Mouse (Mus musculus) neural tube, embryonic 15.5 days (tissue): ENCODE measurements at regions not wholly inside any gene's neighbourhood (a gene's known extent, or its start where the extent isn't known, plus 50 kb on each side); places are given as distances from the start of the nearest gene placed in this dataset.

Experiments used
- ATAC-seq: fragments of 200-750 bp; cut with Nextera tagmentation; 2 replicates; pipeline ENCODE4 v1.8.0; 2017; ENCODE audit warnings: mild to moderate bottlenecking, moderate TSS enrichment, moderate library complexity; ENCODE audit not compliant: low FRiP score
- H3K27ac ChIP-seq: fragments of 300-500 bp; sonication (generic); replicated peaks from 2 replicates; pipeline ENCODE4 v1.5.1; 2015; ENCODE audit warnings: mild to moderate bottlenecking, inconsistent platforms
- H3K27me3 ChIP-seq: fragments of 300-500 bp; sonication (generic); replicated peaks from 2 replicates; pipeline ENCODE4 v1.6.1; 2015; ENCODE audit warnings: inconsistent platforms
- H3K36me3 ChIP-seq: fragments of 300-500 bp; sonication (generic); 2 replicates; pipeline ENCODE4 v1.6.1; 2015; ENCODE audit warnings: inconsistent platforms
- H3K4me1 ChIP-seq: fragments of 300-500 bp; sonication (generic); 2 replicates; pipeline ENCODE4 v1.6.1; 2015; ENCODE audit warnings: inconsistent platforms
- H3K4me2 ChIP-seq: fragments of 300-500 bp; sonication (generic); 2 replicates; pipeline ENCODE4 v1.6.1; 2015; ENCODE audit warnings: inconsistent platforms, mild to moderate bottlenecking, moderate library complexity
- H3K4me3 ChIP-seq: fragments of 300-500 bp; sonication (generic); replicated peaks from 2 replicates; pipeline ENCODE4 v1.5.1; 2015; ENCODE audit warnings: mild to moderate bottlenecking, inconsistent platforms
- H3K9ac ChIP-seq: fragments of 300-500 bp; sonication (generic); replicated peaks from 2 replicates; pipeline ENCODE4 v1.6.1; 2015; ENCODE audit warnings: mild to moderate bottlenecking, inconsistent platforms
- H3K9me3 ChIP-seq: fragments of 300-500 bp; sonication (generic); replicated peaks from 2 replicates; pipeline ENCODE4 v1.6.1; 2016; ENCODE audit warnings: inconsistent platforms
- WGBS: fragments of 180-500 bp; shearing (Covaris S2); methylation state at CpG from one replicate; pipeline ENCODE4 v1.1.7; 2015; ENCODE audit warnings: mixed read lengths; 5-methylcytosine and 5-hydroxymethylcytosine counted together

- H3K27ac ChIP-seq = 0 out of 2 replicates have a peak overlapping the region, but pooled peaks have one; percentile 28
- H3K9me3 ChIP-seq = no peaks in the 10 kb centered on the region
- no peak overlapping the region for H3K4me2 ChIP-seq
- H3K9ac ChIP-seq = no peak overlapping the region
- ATAC-seq = no peak
- H3K36me3 ChIP-seq = no peaks in the 10 kb centered on the region
- no peaks in the 10 kb centered on the region for H3K27me3 ChIP-seq
- H3K4me1 ChIP-seq = peaks cover 16% of the 10 kb centered on the region
- no peak overlapping the region for H3K4me3 ChIP-seq
- WGBS = 40% methylated on average over 5 of the region's 5 CpGs
Measured at GRCm38 (mm10) chr9:41412174-41412757, 250.8 kb upstream of the Ubash3b start.

DNA sequence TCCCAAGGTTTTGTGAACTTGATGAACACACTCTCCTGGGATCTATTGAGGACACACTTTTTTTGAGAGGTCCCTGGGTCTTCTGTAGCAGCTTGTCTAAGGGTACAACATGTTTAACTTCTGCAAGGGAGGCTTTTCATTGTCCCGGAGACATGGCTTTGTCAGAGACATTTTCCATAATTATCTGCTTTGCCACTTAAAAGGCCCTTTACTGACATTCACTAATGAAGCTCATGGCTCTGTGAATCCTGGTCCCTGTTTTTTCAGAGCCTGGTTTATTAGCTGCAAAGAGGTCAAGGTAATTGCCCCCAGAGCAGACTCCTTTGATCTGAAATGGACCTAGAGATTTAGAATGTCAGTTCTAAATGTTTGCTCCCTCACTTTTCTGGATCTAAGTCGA, 246.8 kb upstream of the Ubash3b start:
- Histone ChIP-seq H3K27ac (no peak overlapping the region), H3K4me2 (no peak overlapping the region), H3K9ac (no peak overlapping the region), H3K27me3 (no peaks in the 10 kb centered on the region), H3K9me3 (no peaks in the 10 kb centered on the region), H3K4me3 (no peak overlapping the region), H3K4me1 (peaks cover 10% of the 10 kb centered on the region), H3K36me3 (no peaks in the 10 kb centered on the region)
- 53% methylated on average over 2 of the region's 2 CpGs for WGBS
- no peak for ATAC-seq

DNA sequence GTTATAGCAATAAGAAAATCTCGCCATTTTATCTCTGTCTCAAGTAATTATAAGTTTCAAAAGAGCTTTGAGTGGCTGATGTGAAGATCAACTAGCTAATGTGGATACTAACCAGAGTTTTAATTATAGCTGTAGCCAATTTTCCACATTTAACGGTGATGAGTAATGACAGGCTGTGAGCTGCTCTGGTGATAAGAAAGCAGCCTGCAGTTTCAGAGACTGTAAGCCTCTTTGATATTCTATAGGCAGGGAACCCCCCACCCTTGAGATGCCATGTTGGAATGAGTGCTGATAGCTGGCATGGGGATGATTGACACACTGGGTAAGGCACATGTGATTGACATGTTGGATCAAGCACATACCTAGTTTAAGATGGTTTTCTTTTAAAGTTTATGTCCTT, 245.6 kb upstream of the Ubash3b start:
- Histone ChIP-seq H3K4me3 (no peak overlapping the region), H3K4me2 (no peak overlapping the region), H3K4me1 (peaks cover 3% of the 10 kb centered on the region; the same call in 1 of the 2 replicates), H3K27ac (no peak overlapping the region), H3K9ac (no peak overlapping the region), H3K27me3 (no peaks in the 10 kb centered on the region), H3K9me3 (no peaks in the 10 kb centered on the region), H3K36me3 (peaks cover 12% of the 10 kb centered on the region)
- no peak for ATAC-seq
- WGBS = 77% methylated on average over 2 of the region's 2 CpGs

DNA sequence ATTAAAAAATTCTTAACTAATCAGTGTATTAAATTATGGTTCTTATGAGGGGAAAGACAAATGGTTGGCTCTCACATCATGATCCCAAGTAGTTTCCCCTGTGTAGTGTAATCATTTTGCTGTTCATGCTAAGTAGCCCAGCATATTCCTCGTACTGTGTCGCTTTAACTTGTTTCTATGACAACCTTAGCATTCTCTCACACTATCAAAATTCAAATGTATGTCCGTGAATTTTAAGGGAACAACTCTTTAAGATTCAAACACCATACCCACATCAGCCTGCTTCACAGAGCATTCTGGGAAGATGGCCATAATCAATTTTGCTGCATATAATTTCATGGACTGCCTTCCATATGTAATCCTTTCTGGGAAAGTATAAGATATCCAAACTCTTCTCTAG, 241.4 kb upstream of the Ubash3b start:
- ATAC-seq = no peak

GRCm38 (mm10) chr9:41400950-41401349, 239.5 kb upstream of the Ubash3b start:
- H3K27ac ChIP-seq = no peak overlapping the region
- no peaks in the 10 kb centered on the region for H3K27me3 ChIP-seq
- ATAC-seq = no peak
- H3K4me3 ChIP-seq = no peak overlapping the region
- H3K4me1 ChIP-seq = 0 out of 2 replicates have a peak, but pooled peaks cover 3% of the 10 kb centered on the region
- H3K9me3 ChIP-seq = no peaks in the 10 kb centered on the region
- WGBS = 79% methylated on average over 6 of the region's 6 CpGs
- H3K36me3 ChIP-seq = peaks cover 14% of the 10 kb centered on the region
- H3K4me2 ChIP-seq = no peak overlapping the region
- no peak overlapping the region for H3K9ac ChIP-seq

More for the DNA sequence above, 241.4 kb upstream of the Ubash3b start:
- Histone ChIP-seq H3K4me1 (peaks cover 2% of the 10 kb centered on the region; the same call in 1 of the 2 replicates), H3K36me3 (peaks cover 14% of the 10 kb centered on the region), H3K4me2 (no peak overlapping the region), H3K9me3 (no peaks in the 10 kb centered on the region), H3K27me3 (no peaks in the 10 kb centered on the region), H3K27ac (no peak overlapping the region), H3K4me3 (no peak overlapping the region), H3K9ac (no peak overlapping the region)
- 70% methylated on average over 3 of the region's 3 CpGs for WGBS

DNA sequence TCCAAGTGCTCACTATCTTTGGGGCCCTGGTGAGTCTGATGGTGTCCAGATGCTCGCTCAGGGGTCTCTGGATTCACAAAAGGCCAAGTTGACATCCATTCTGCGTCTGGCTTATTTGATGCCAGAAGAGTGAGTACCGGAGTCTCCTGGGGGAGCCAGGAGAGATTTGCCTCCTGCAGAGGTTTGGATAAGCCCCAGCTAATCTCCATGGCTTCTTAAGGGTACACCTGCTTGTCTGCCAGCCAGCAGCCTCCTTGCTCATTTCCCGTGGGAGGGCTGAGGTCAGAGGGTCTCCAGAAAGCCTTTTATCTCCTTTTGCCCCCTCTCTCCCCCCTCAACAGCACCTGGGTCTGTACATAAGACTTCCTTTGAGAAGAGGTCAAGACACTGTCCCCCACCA, 234.0 kb upstream of the Ubash3b start:
- H3K27ac ChIP-seq = 0 out of 2 replicates have a peak overlapping the region, but pooled peaks have one; percentile 65

GRCm38 (mm10) chr9:41391591-41392320, 230.3 kb upstream of the Ubash3b start:
- Histone ChIP-seq H3K4me3 (no peak overlapping the region), H3K27ac (peak overlapping the region; percentile 67), H3K36me3 (peaks cover 13% of the 10 kb centered on the region), H3K27me3 (no peaks in the 10 kb centered on the region), H3K4me1 (peaks cover 13% of the 10 kb centered on the region; the same call in 1 of the 2 replicates), H3K9ac (no peak overlapping the region), H3K9me3 (no peaks in the 10 kb centered on the region), H3K4me2 (no peak overlapping the region)
- 43% methylated on average over 6 of the region's 6 CpGs for WGBS
- ATAC-seq = no peak

More for the DNA sequence above, 234.0 kb upstream of the Ubash3b start:
- ATAC-seq = no peak
- no peak overlapping the region for H3K4me3 ChIP-seq
- no peak overlapping the region for H3K4me2 ChIP-seq
- 30% methylated on average over 4 of the region's 4 CpGs for WGBS
- H3K27me3 ChIP-seq = no peaks in the 10 kb centered on the region
- H3K9me3 ChIP-seq = no peaks in the 10 kb centered on the region
- peaks cover 13% of the 10 kb centered on the region; the same call in 1 of the 2 replicates for H3K4me1 ChIP-seq
- H3K36me3 ChIP-seq = peaks cover 13% of the 10 kb centered on the region
- no peak overlapping the region for H3K9ac ChIP-seq

DNA sequence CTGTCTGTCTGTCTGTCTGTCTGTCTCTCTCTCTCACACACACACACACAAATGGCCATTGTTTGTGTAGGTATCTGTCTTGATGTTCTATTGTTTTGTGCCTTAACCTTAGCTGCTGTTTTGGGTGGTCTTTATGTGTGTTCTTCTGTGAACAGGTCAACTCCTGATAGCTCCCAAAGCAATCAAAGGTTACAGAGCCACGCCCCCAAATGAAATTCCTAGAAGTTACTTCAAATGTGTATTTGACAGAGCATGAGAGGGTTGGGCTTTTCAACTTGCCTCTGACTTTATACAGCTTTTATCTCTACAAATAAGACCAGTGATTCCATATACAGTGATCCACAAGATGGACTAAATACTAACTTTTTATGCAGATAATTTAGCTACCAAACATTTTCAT, 217.8 kb upstream of the Ubash3b start:
- Histone ChIP-seq H3K4me2 (peak overlapping the region; percentile 62), H3K9me3 (no peaks in the 10 kb centered on the region), H3K9ac (peak overlapping the region; percentile 70), H3K4me3 (peak overlapping the region; percentile 38), H3K27ac (peak overlapping the region; percentile 93), H3K27me3 (no peaks in the 10 kb centered on the region), H3K4me1 (peaks cover 66% of the 10 kb centered on the region), H3K36me3 (no peaks in the 10 kb centered on the region)
- ATAC-seq = no peak
- 44% methylated on average over 1 of the region's 1 CpGs for WGBS

- peak; percentile 19; the same call in 1 of the 2 replicates for ATAC-seq
- Histone ChIP-seq H3K4me2 (peak overlapping the region; percentile 62), H3K27me3 (no peaks in the 10 kb centered on the region), H3K4me3 (peak overlapping the region; percentile 38), H3K36me3 (no peaks in the 10 kb centered on the region), H3K27ac (peak overlapping the region; percentile 93), H3K4me1 (peaks cover 67% of the 10 kb centered on the region), H3K9ac (peak overlapping the region; percentile 70), H3K9me3 (no peaks in the 10 kb centered on the region)
- WGBS = 7% methylated on average over 10 of the region's 10 CpGs
Measured at GRCm38 (mm10) chr9:41378627-41379231, 217.2 kb upstream of the Ubash3b start.

DNA sequence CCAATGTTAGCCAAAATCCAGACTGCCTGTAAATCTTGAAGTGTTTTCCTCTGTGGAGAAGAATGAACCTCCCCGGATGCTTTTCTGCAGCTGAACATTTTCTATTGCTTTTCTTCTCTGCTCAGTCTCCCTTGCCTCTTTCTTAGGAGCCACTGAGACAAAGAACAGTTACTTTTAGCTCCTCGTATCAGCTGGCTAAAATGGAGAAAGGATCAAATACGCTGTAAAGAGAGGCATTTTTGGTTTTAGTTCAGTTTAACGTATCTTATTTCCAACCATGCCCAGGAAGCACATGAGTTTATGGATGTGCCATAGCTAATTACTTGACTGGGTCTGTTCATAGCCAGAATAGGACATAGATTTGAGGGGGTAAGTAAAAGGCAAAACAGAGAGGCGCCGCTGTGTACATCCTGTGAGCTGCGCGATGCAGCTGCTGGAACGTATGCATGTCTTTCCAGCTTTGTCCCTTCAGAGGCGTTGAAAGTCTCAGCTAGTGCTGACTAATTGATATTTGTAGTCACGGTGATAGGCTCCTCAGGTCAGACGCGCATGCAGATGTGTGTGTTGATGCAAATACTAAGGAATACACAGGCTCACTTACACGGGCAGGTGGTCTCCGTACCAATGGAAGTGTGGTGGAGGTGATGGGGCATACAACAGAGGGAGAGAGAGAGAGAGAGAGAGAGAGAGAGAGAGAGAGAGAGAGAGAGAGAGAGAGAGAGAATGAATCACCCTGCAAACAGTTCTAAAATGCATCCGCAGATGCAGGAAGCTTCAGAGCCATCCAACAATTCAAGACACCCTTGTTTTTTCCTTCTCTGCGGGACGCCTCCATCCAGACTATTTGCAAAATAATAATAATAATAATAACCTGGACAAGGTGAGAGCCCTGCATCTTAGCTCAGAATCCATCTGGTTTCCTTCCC, 216.5 kb upstream of the Ubash3b start:
- Histone ChIP-seq H3K27ac (peak overlapping the region; percentile 93), H3K4me3 (peak overlapping the region; percentile 38), H3K36me3 (no peaks in the 10 kb centered on the region), H3K4me2 (peak overlapping the region; percentile 62), H3K4me1 (peaks cover 67% of the 10 kb centered on the region), H3K27me3 (no peaks in the 10 kb centered on the region), H3K9me3 (no peaks in the 10 kb centered on the region), H3K9ac (peak overlapping the region; percentile 70)
- WGBS = 11% methylated on average over 18 of the region's 18 CpGs
- peak; percentile 75 for ATAC-seq
